Mouse (Mus musculus) cortical plate, adult 2 months (tissue): ENCODE data around the gene Mfsd14a.

ENCODE experiments used
- CTCF ChIP-seq: fragments of 200-500 bp; IDR thresholded peaks from 2 replicates; pipeline ENCODE4 v1.5.1; 2011; ENCODE audit warnings: mild to moderate bottlenecking, control low read depth, low read length; ENCODE audit not compliant: insufficient read depth; ENCODE audit errors: extremely low read depth
- POLR2A ChIP-seq: fragments of 200-500 bp; IDR thresholded peaks from 2 replicates; pipeline ENCODE4 v1.6.1; 2011; ENCODE audit warnings: mild to moderate bottlenecking, low read length, control low read depth; ENCODE audit not compliant: insufficient read depth; ENCODE audit errors: extremely low read depth

- TF ChIP-seq CTCF (no peak), POLR2A (no peak)
Measured at GRCm38 (mm10) chr3:116698786-116699185, 36.3 kb upstream of the Mfsd14a start.
